Mouse (Mus musculus): ENCODE data around the gene Olfr1033. TPM values are rescaled to one million over a fixed set of nuclear protein-coding genes. Genes with fewer than 3 reads are reported as not detected.

Gene Olfr1033
- polyA plus RNA-seq, 1 experiment from 2014 or later: 3.6 TPM

Other genes with a start within 250 kb of the Olfr1033 start
- not detected in 2 replicates for gene Olfr1014, start 247.9 kb upstream of the Olfr1033 start, polyA plus RNA-seq (2015; fragmentation: Nextera tagmentation; extraction: Ambion mirVana)
- gene Olfr1015, start 238.6 kb upstream of the Olfr1033 start, polyA plus RNA-seq (2015; fragmentation: Nextera tagmentation; extraction: Ambion mirVana): not detected in 2 replicates
- gene Olfr1016, start 218.1 kb upstream of the Olfr1033 start, polyA plus RNA-seq (2015; fragmentation: Nextera tagmentation; extraction: Ambion mirVana): not detected in 2 replicates
- not detected in 2 replicates for gene Olfr1018, start 202.2 kb upstream of the Olfr1033 start, polyA plus RNA-seq (2015; fragmentation: Nextera tagmentation; extraction: Ambion mirVana)
- not detected in 2 replicates for gene Olfr1019, start 175.2 kb upstream of the Olfr1033 start, polyA plus RNA-seq (2015; fragmentation: Nextera tagmentation; extraction: Ambion mirVana)
- gene Olfr1020, start 173.6 kb upstream of the Olfr1033 start, polyA plus RNA-seq (2015; fragmentation: Nextera tagmentation; extraction: Ambion mirVana): not detected in 2 replicates
- gene Olfr1022, start 152.0 kb upstream of the Olfr1033 start, polyA plus RNA-seq (2015; fragmentation: Nextera tagmentation; extraction: Ambion mirVana): not detected in 2 replicates
- not detected in 2 replicates for gene Olfr1023, start 135.0 kb upstream of the Olfr1033 start, polyA plus RNA-seq (2015; fragmentation: Nextera tagmentation; extraction: Ambion mirVana)
- gene Olfr1024, start 115.6 kb upstream of the Olfr1033 start, polyA plus RNA-seq (2015; fragmentation: Nextera tagmentation; extraction: Ambion mirVana): not detected in 2 replicates
- not detected in 2 replicates for gene Olfr1025-ps1, start 105.4 kb upstream of the Olfr1033 start, polyA plus RNA-seq (2015; fragmentation: Nextera tagmentation; extraction: Ambion mirVana)
- gene Olfr1026, start 99.1 kb upstream of the Olfr1033 start, polyA plus RNA-seq (2015; fragmentation: Nextera tagmentation; extraction: Ambion mirVana): not detected in 2 replicates
- not detected in 2 replicates for gene Olfr1028, start 70.2 kb upstream of the Olfr1033 start, polyA plus RNA-seq (2015; fragmentation: Nextera tagmentation; extraction: Ambion mirVana)
- gene Olfr1029, start 46.7 kb upstream of the Olfr1033 start, polyA plus RNA-seq (2015; fragmentation: Nextera tagmentation; extraction: Ambion mirVana): not detected in 2 replicates
- not detected in 2 replicates for gene Olfr1030, start 41.4 kb upstream of the Olfr1033 start, polyA plus RNA-seq (2015; fragmentation: Nextera tagmentation; extraction: Ambion mirVana)
- gene Olfr1031, start 30.3 kb upstream of the Olfr1033 start, polyA plus RNA-seq (2015; fragmentation: Nextera tagmentation; extraction: Ambion mirVana): not detected in 2 replicates
- gene Olfr1032, start 15.1 kb upstream of the Olfr1033 start, polyA plus RNA-seq (2015; fragmentation: Nextera tagmentation; extraction: Ambion mirVana): not detected in 2 replicates
- gene Olfr1034, start 25.2 kb downstream of the Olfr1033 start, polyA plus RNA-seq (2015; fragmentation: Nextera tagmentation; extraction: Ambion mirVana): 0.05 and 0.10 TPM in 2 replicates
- not detected in 2 replicates for gene Olfr1036, start 53.4 kb downstream of the Olfr1033 start, polyA plus RNA-seq (2015; fragmentation: Nextera tagmentation; extraction: Ambion mirVana)
- not detected in 2 replicates for gene Olfr1037, start 66.8 kb downstream of the Olfr1033 start, polyA plus RNA-seq (2015; fragmentation: Nextera tagmentation; extraction: Ambion mirVana)
- not detected in 2 replicates for gene Olfr1039, start 115.3 kb downstream of the Olfr1033 start, polyA plus RNA-seq (2015; fragmentation: Nextera tagmentation; extraction: Ambion mirVana)
- gene Olfr1040, start 126.1 kb downstream of the Olfr1033 start, polyA plus RNA-seq (2015; fragmentation: Nextera tagmentation; extraction: Ambion mirVana): not detected in 2 replicates
- not detected in 2 replicates for gene Olfr1042, start 141.2 kb downstream of the Olfr1033 start, polyA plus RNA-seq (2015; fragmentation: Nextera tagmentation; extraction: Ambion mirVana)
- not detected in 2 replicates for gene Olfr1043, start 146.9 kb downstream of the Olfr1033 start, polyA plus RNA-seq (2015; fragmentation: Nextera tagmentation; extraction: Ambion mirVana)
- not detected in 2 replicates for gene Olfr1044, start 157.2 kb downstream of the Olfr1033 start, polyA plus RNA-seq (2015; fragmentation: Nextera tagmentation; extraction: Ambion mirVana)
- not detected in 2 replicates for gene Olfr52, start 165.1 kb downstream of the Olfr1033 start, polyA plus RNA-seq (2015; fragmentation: Nextera tagmentation; extraction: Ambion mirVana)
- not detected in 2 replicates for gene Olfr1045, start 182.4 kb downstream of the Olfr1033 start, polyA plus RNA-seq (2015; fragmentation: Nextera tagmentation; extraction: Ambion mirVana)
- not detected in 2 replicates for gene Olfr1046, start 198.7 kb downstream of the Olfr1033 start, polyA plus RNA-seq (2015; fragmentation: Nextera tagmentation; extraction: Ambion mirVana)
- not detected in 2 replicates for gene Olfr1047, start 210.8 kb downstream of the Olfr1033 start, polyA plus RNA-seq (2015; fragmentation: Nextera tagmentation; extraction: Ambion mirVana)
- not detected in 2 replicates for gene Olfr1048, start 219.7 kb downstream of the Olfr1033 start, polyA plus RNA-seq (2015; fragmentation: Nextera tagmentation; extraction: Ambion mirVana)
- not detected in 2 replicates for gene Olfr1049, start 237.7 kb downstream of the Olfr1033 start, polyA plus RNA-seq (2015; fragmentation: Nextera tagmentation; extraction: Ambion mirVana)